In genomic region chr2:163205737-163206490, GRCm38 (mm10) we compare ENCODE assay signal across 12 mouse cellular contexts. TPM values are rescaled to one million over a fixed set of nuclear protein-coding genes. Genes with fewer than 3 reads are reported as not detected.
DNase-seq lines count a peak whose midpoint lies in the region; ATAC-seq and TF ChIP-seq lines count a peak whose summit lies in the region.
"Had no signal": no experiment of that assay in that cellular context is flagged by ENCODE, and none has a peak within 500 bp of the region (broad histone marks: within the 10 kb centered on the region; RNA-seq: fewer than 3 reads in every experiment).

No protein-coding gene starts in this region.

- no peaks in the 10 kb centered on the region for H3K9me3 ChIP-seq in forebrain, embryonic 15.5 days
- 0 out of 2 replicates have a peak, but pooled peaks cover 9% of the 10 kb centered on the region for H3K9me3 ChIP-seq in midbrain, embryonic 14.5 days (ENCODE audit: control insufficient read depth, low read length)
- H3K9me3 ChIP-seq in kidney, embryonic 14.5 days (ENCODE audit: control insufficient read depth, low read length): peaks cover 9% of the 10 kb centered on the region; the same call in 1 of the 2 replicates
- H3K9me3 ChIP-seq in intestine, embryonic 16.5 days (ENCODE audit: control insufficient read depth, low read length): peaks cover 4% of the 10 kb centered on the region; the same call in 1 of the 2 replicates
- H3K9me3 ChIP-seq: liver, embryonic 15.5 days had no signal

- H3K9ac ChIP-seq in forebrain, embryonic 15.5 days (replicated peaks): no peak overlapping the region
- peak overlapping the region; percentile 76 for H3K9ac ChIP-seq in midbrain, embryonic 14.5 days (replicated peaks; ENCODE audit: low read length)
- no peak overlapping the region for H3K9ac ChIP-seq in kidney, embryonic 14.5 days (ENCODE audit: low read depth, low read length)
- H3K9ac ChIP-seq in intestine, embryonic 16.5 days (ENCODE audit: low read depth, low read length): no peak overlapping the region
- H3K9ac ChIP-seq: liver, embryonic 15.5 days had no signal

- no peak overlapping the region for H3K27ac ChIP-seq in forebrain, embryonic 15.5 days (replicated peaks)
- peak overlapping the region; percentile 77; the same call in 1 of the 2 replicates for H3K27ac ChIP-seq in midbrain, embryonic 14.5 days (replicated peaks; ENCODE audit: low read depth, low read length)
- H3K27ac ChIP-seq in kidney, embryonic 14.5 days (ENCODE audit: low read depth, low read length): no peak overlapping the region
- no peak overlapping the region for H3K27ac ChIP-seq in intestine, embryonic 16.5 days (ENCODE audit: low read length)
- no peak overlapping the region for H3K27ac ChIP-seq in gastrocnemius, adult 2 months
- H3K27ac ChIP-seq: embryonic facial prominence, embryonic 12.5 days; liver, embryonic 15.5 days had no signal

- peak; percentile 4 for DNase-seq in ES-CJ7 (ENCODE audit: low read depth, low spot score)
- DNase-seq in Muller cell, postnatal 12 days (ENCODE audit: inconsistent ontology term): peak; percentile 86
- DNase-seq in midbrain, embryonic 14.5 days: peak; percentile 73
- DNase-seq in gastrocnemius, adult 2 months: no peak
- DNase-seq: layer of hippocampus, adult 9-11 months had no signal

- peaks cover 19% of the 10 kb centered on the region; the same call in 1 of the 2 replicates for H3K27me3 ChIP-seq in forebrain, embryonic 15.5 days
- 0 out of 2 replicates have a peak, but pooled peaks cover 10% of the 10 kb centered on the region for H3K27me3 ChIP-seq in midbrain, embryonic 14.5 days (ENCODE audit: control insufficient read depth, insufficient read depth, low read length)
- peaks cover 58% of the 10 kb centered on the region for H3K27me3 ChIP-seq in kidney, embryonic 14.5 days (ENCODE audit: control insufficient read depth, insufficient read depth, low read length)
- peaks cover 32% of the 10 kb centered on the region for H3K27me3 ChIP-seq in intestine, embryonic 16.5 days (replicated peaks; ENCODE audit: control insufficient read depth, insufficient read depth, low read length)

- TF ChIP-seq CTCF in gastrocnemius, adult 2 months (IDR thresholded peaks at IDR 0.05): no peak

- intact Hi-C loops in gastrocnemius, adult 2 months (cut with DNase I): loop anchor here (10.0 kb wide), 1 partner anchor 109 kb away; no protein-coding TSS in a partner anchor

- peaks cover 35% of the 10 kb centered on the region for H3K4me1 ChIP-seq in forebrain, embryonic 15.5 days
- peaks cover 19% of the 10 kb centered on the region for H3K4me1 ChIP-seq in midbrain, embryonic 14.5 days (ENCODE audit: control insufficient read depth, insufficient read depth, low read length)
- H3K4me1 ChIP-seq in kidney, embryonic 14.5 days (ENCODE audit: control insufficient read depth, insufficient read depth, low read length): peaks cover 12% of the 10 kb centered on the region; the same call in 1 of the 2 replicates
- H3K4me1 ChIP-seq in intestine, embryonic 16.5 days (ENCODE audit: control insufficient read depth, insufficient read depth, low read length): peaks cover 22% of the 10 kb centered on the region

- no peak for ATAC-seq in forebrain, embryonic 15.5 days (replicated peaks)
- ATAC-seq in midbrain, embryonic 14.5 days (ENCODE audit: low FRiP score, low TSS enrichment): peak; percentile 21
- ATAC-seq in kidney, embryonic 14.5 days (ENCODE audit: low FRiP score, low TSS enrichment): no peak
- no peak for ATAC-seq in intestine, embryonic 16.5 days

- no peaks in the 10 kb centered on the region for H3K36me3 ChIP-seq in forebrain, embryonic 15.5 days
- H3K36me3 ChIP-seq in midbrain, embryonic 14.5 days (ENCODE audit: control insufficient read depth, insufficient read depth, low read length): no peaks in the 10 kb centered on the region
- H3K36me3 ChIP-seq in kidney, embryonic 14.5 days (ENCODE audit: control insufficient read depth, insufficient read depth, low read length): no peaks in the 10 kb centered on the region
- no peaks in the 10 kb centered on the region for H3K36me3 ChIP-seq in intestine, embryonic 16.5 days (ENCODE audit: control insufficient read depth, insufficient read depth, low read length)
- H3K36me3 ChIP-seq: embryonic facial prominence, embryonic 12.5 days; liver, embryonic 15.5 days had no signal

- WGBS in forebrain, embryonic 15.5 days: 37% methylated on average over 17 of the region's 17 CpGs
- 4% methylated on average over 15 of the region's 17 CpGs for WGBS in midbrain, embryonic 14.5 days
- 40% methylated on average over 17 of the region's 17 CpGs for WGBS in kidney, embryonic 14.5 days
- WGBS in intestine, embryonic 16.5 days: 48% methylated on average over 17 of the region's 17 CpGs

- H3K4me3 ChIP-seq in forebrain, embryonic 15.5 days: peak overlapping the region; percentile 58
- peak overlapping the region; percentile 61 for H3K4me3 ChIP-seq in midbrain, embryonic 14.5 days (replicated peaks; ENCODE audit: low read depth, low read length)
- H3K4me3 ChIP-seq in kidney, embryonic 14.5 days (ENCODE audit: low read length): no peak overlapping the region
- H3K4me3 ChIP-seq in intestine, embryonic 16.5 days (ENCODE audit: low read length): no peak overlapping the region
- no peak overlapping the region for H3K4me3 ChIP-seq in gastrocnemius, adult 2 months
- H3K4me3 ChIP-seq: liver, embryonic 15.5 days; megakaryocyte, embryonic 14.5 days had no signal

- H3K4me2 ChIP-seq in forebrain, embryonic 15.5 days (replicated peaks): peak overlapping the region; percentile 74
- peak overlapping the region; percentile 81 for H3K4me2 ChIP-seq in midbrain, embryonic 14.5 days (ENCODE audit: low read length)
- no peak overlapping the region for H3K4me2 ChIP-seq in kidney, embryonic 14.5 days (replicated peaks; ENCODE audit: low read depth, low read length)
- H3K4me2 ChIP-seq in intestine, embryonic 16.5 days (ENCODE audit: low read depth, low read length): no peak overlapping the region
- H3K4me2 ChIP-seq: liver, embryonic 15.5 days had no signal

RNA-seq across cellular contexts. Expression of gene Tox2, which starts 3.0 kb away (rescaled TPM):
- 18.1 and 19.7 TPM in 2 replicates for polyA plus RNA-seq in forebrain, embryonic 15.5 days (2015; fragmentation: Nextera tagmentation; extraction: Ambion mirVana)
- polyA plus RNA-seq in midbrain, embryonic 14.5 days (2014; fragmentation: Nextera tagmentation; extraction: Ambion mirVana): 36.7 and 46.8 TPM in 2 replicates
- 1.2 and 2.9 TPM in 2 replicates for polyA plus RNA-seq in kidney, embryonic 14.5 days (2014; fragmentation: Nextera tagmentation; extraction: Ambion mirVana)
- polyA plus RNA-seq in intestine, embryonic 16.5 days (2015; fragmentation: Nextera tagmentation; extraction: Ambion mirVana): 5.6 and 5.7 TPM in 2 replicates
- total RNA-seq in gastrocnemius, adult 2 months (2021): under 1 TPM; 0.28 to 0.31 TPM
- total RNA-seq: granulocyte monocyte progenitor cell, adult 5-6 weeks had no signal

Comparison
In these comparisons a context has a peak if more than half of its experiments do, and no peak if none do; other contexts are left out.
1. H3K4me2 ChIP-seq: peak in forebrain, embryonic 15.5 days (single experiment) and midbrain, embryonic 14.5 days (single experiment); none in kidney, embryonic 14.5 days (single experiment) and intestine, embryonic 16.5 days (single experiment).
2. H3K4me3 ChIP-seq: peak in forebrain, embryonic 15.5 days (single experiment) and midbrain, embryonic 14.5 days (single experiment); none in kidney, embryonic 14.5 days (single experiment), intestine, embryonic 16.5 days (single experiment) and gastrocnemius, adult 2 months (single experiment).